Comparison of ENCODE assay signal across 7 mouse cellular contexts in the genomic region with DNA sequence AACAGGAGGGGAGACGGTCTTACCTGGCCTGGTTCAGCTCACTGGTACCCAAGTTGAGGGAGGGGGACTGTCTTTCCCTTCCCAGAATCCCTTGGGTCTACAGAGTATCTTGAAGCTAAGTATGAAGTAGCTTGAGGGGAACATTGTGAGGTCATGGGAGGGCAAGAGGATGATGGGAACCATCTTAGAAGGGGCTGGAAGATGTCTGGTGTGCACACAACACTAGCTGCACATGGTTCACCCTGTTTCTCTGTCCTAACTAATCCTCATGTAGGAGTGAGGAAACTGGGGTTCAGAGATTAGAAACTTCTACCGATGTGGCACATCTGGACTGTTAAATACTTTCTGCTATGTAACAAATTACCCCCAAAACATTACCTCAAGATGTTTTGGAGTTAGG. TPM values are rescaled to one million over a fixed set of nuclear protein-coding genes. Genes with fewer than 3 reads are reported as not detected.
DNase-seq lines count a peak whose midpoint lies in the region; ATAC-seq and TF ChIP-seq lines count a peak whose summit lies in the region.

Gene Pdpk1, minus strand, starts transcription at position 101 of the 400 bp plus-strand sequence.

- H3K9me3 ChIP-seq in ES-Bruce4 (replicated peaks; ENCODE audit: control insufficient read depth, insufficient read depth, low read length, poor library complexity, severe bottlenecking): no peaks in the 10 kb centered on the region
- no peaks in the 10 kb centered on the region for H3K9me3 ChIP-seq in forebrain, embryonic 16.5 days (ENCODE audit: control insufficient read depth, low read length)
- no peaks in the 10 kb centered on the region for H3K9me3 ChIP-seq in hindbrain, embryonic 14.5 days (ENCODE audit: control insufficient read depth, low read length)
- no peaks in the 10 kb centered on the region for H3K9me3 ChIP-seq in liver, postnatal 0 days (ENCODE audit: low read length)

- H3K9ac ChIP-seq in ES-Bruce4 (ENCODE audit: low read depth, poor library complexity, severe bottlenecking): peak within 1 kb of the TSS; percentile 33; the same call in 1 of the 2 replicates
- peak within 1 kb of the TSS; percentile 52 for H3K9ac ChIP-seq in forebrain, embryonic 16.5 days (replicated peaks; ENCODE audit: low read depth, low read length)
- no peak within 1 kb of the TSS; the same call in 1 of the 2 replicates for H3K9ac ChIP-seq in hindbrain, embryonic 14.5 days
- peak within 1 kb of the TSS; percentile 64 for H3K9ac ChIP-seq in liver, postnatal 0 days (replicated peaks)

- WGBS in forebrain, embryonic 16.5 days: 95% methylated on average over 2 of the region's 2 CpGs
- WGBS in hindbrain, embryonic 14.5 days: 85% methylated on average over 2 of the region's 2 CpGs
- 77% methylated on average over 2 of the region's 2 CpGs for WGBS in liver, postnatal 0 days (ENCODE audit: insufficient replicate concordance)

- no peak for DNase-seq in Patski (ENCODE audit: low read depth, low spot score)
- no peak for DNase-seq in hindbrain, embryonic 14.5 days (ENCODE audit: low spot score)
- DNase-seq in liver, postnatal 0 days: no peak
- no peak for DNase-seq in right cerebral cortex, postnatal 36 days (ENCODE audit: low spot score in 2 of 2)
- DNase-seq in spleen, postnatal 14 days (ENCODE audit: low spot score in 2 of 2): no peak

- in situ Hi-C loops in Patski (cut with MboI; ENCODE audit: low pct_unique_long_range_greater_than_20kb): no loop called here

- CTCF ChIA-PET in Patski (lab: Charles Lee): interaction anchor here (0.8 to 3.3 kb wide), 3 partner anchors 11 to 36 kb away, joined by 3 to 11 read pairs (median 3); partner anchors contain the start of gene Amdhd2

- TF ChIP-seq CTCF in ES-Bruce4 (IDR thresholded peaks at IDR 0.05; ENCODE audit: low read depth, low read length): no peak
- TF ChIP-seq CTCF in Patski (IDR thresholded peaks at IDR 0.05): no peak
- TF ChIP-seq CTCF in liver, postnatal 0 days (IDR thresholded peaks at IDR 0.05; ENCODE audit: low read depth): no peak

- peak within 1 kb of the TSS; percentile 49 for H3K4me3 ChIP-seq in ES-Bruce4 (ENCODE audit: low read depth, low read length)
- peak within 1 kb of the TSS; percentile 35 for H3K4me3 ChIP-seq in forebrain, embryonic 16.5 days (replicated peaks; ENCODE audit: low read length)
- H3K4me3 ChIP-seq in hindbrain, embryonic 14.5 days (replicated peaks; ENCODE audit: low read length): peak within 1 kb of the TSS; percentile 27; the same call in 1 of the 2 replicates
- H3K4me3 ChIP-seq in liver, postnatal 0 days (ENCODE audit: low read depth, low read length): peak within 1 kb of the TSS; percentile 53

- peak within 1 kb of the TSS; percentile 65 for H3K4me2 ChIP-seq in forebrain, embryonic 16.5 days (ENCODE audit: low read length)
- peak within 1 kb of the TSS; percentile 55 for H3K4me2 ChIP-seq in hindbrain, embryonic 14.5 days (replicated peaks)
- peak within 1 kb of the TSS; percentile 91 for H3K4me2 ChIP-seq in liver, postnatal 0 days (ENCODE audit: low read depth, low read length)

- POLR2A ChIA-PET in Patski (lab: Charles Lee): interaction anchor here (0.6 to 1.3 kb wide), 2 partner anchors 9 to 196 kb away, joined by 4 to 5 read pairs; no protein-coding TSS in a partner anchor

- TF ChIP-seq POLR2A in ES-Bruce4 (IDR thresholded peaks at IDR 0.05; ENCODE audit: insufficient read depth, low read length): no peak

- ATAC-seq in Patski: no peak
- no peak for ATAC-seq in forebrain, embryonic 16.5 days
- no peak for ATAC-seq in hindbrain, embryonic 14.5 days (ENCODE audit: low FRiP score)
- ATAC-seq in liver, postnatal 0 days: no peak

- TF ChIP-seq EP300 in ES-Bruce4 (IDR thresholded peaks at IDR 0.05; ENCODE audit: insufficient read depth, low read depth, low read length): no peak
- TF ChIP-seq EP300 in liver, postnatal 0 days (IDR thresholded peaks at IDR 0.05; ENCODE audit: low read depth): no peak

- no peaks in the 10 kb centered on the region for H3K4me1 ChIP-seq in ES-Bruce4 (ENCODE audit: control insufficient read depth, insufficient read depth, low read length)
- H3K4me1 ChIP-seq in forebrain, embryonic 16.5 days (replicated peaks; ENCODE audit: control insufficient read depth, insufficient read depth, low read length): peaks cover 11% of the 10 kb centered on the region
- H3K4me1 ChIP-seq in hindbrain, embryonic 14.5 days (replicated peaks; ENCODE audit: control insufficient read depth, insufficient read depth, low read length): peaks cover 7% of the 10 kb centered on the region; the same call in 1 of the 2 replicates
- peaks cover 25% of the 10 kb centered on the region for H3K4me1 ChIP-seq in liver, postnatal 0 days (ENCODE audit: insufficient read depth)

- no peaks in the 10 kb centered on the region for H3K36me3 ChIP-seq in ES-Bruce4 (ENCODE audit: control insufficient read depth, insufficient read depth, low read length, poor library complexity, severe bottlenecking)
- H3K36me3 ChIP-seq in forebrain, embryonic 16.5 days (ENCODE audit: control insufficient read depth, insufficient read depth): no peaks in the 10 kb centered on the region
- H3K36me3 ChIP-seq in hindbrain, embryonic 14.5 days (replicated peaks; ENCODE audit: control insufficient read depth, insufficient read depth): peaks cover 5% of the 10 kb centered on the region
- H3K36me3 ChIP-seq in liver, postnatal 0 days (replicated peaks; ENCODE audit: insufficient read depth, low read length): no peaks in the 10 kb centered on the region

- H3K27ac ChIP-seq in ES-Bruce4 (ENCODE audit: insufficient read depth, low read length): peak within 1 kb of the TSS; percentile 6; the same call in 1 of the 2 replicates
- H3K27ac ChIP-seq in forebrain, embryonic 16.5 days (ENCODE audit: low read length): no peak within 1 kb of the TSS
- no peak within 1 kb of the TSS for H3K27ac ChIP-seq in hindbrain, embryonic 14.5 days
- H3K27ac ChIP-seq in liver, postnatal 0 days (ENCODE audit: low read depth): peak within 1 kb of the TSS; percentile 82; the same call in 1 of the 2 replicates

- H3K27me3 ChIP-seq in ES-Bruce4 (ENCODE audit: control insufficient read depth, insufficient read depth, low read length, poor library complexity, severe bottlenecking) (no peaks in the 10 kb centered on the region), Patski (no peaks in the 10 kb centered on the region)
- H3K27me3 ChIP-seq in forebrain, embryonic 16.5 days (replicated peaks; ENCODE audit: control insufficient read depth, insufficient read depth, low read length): no peaks in the 10 kb centered on the region
- no peaks in the 10 kb centered on the region for H3K27me3 ChIP-seq in hindbrain, embryonic 14.5 days (ENCODE audit: control insufficient read depth, insufficient read depth, low read length)
- no peaks in the 10 kb centered on the region for H3K27me3 ChIP-seq in liver, postnatal 0 days (ENCODE audit: insufficient read depth, low read length)

RNA-seq across cellular contexts. Expression of gene Pdpk1, which starts in this region (rescaled TPM):
- polyA plus RNA-seq in ES-Bruce4 (2011; ENCODE audit: insufficient read depth, insufficient read length, low read depth, missing spikeins) (44.7 and 45.0 TPM in 2 replicates), Patski (2021) (31.3 TPM)
- 59.4 and 62.9 TPM in 2 replicates for polyA plus RNA-seq in forebrain, embryonic 16.5 days (2015; fragmentation: Nextera tagmentation; extraction: Ambion mirVana)
- 71.3 and 75.1 TPM in 2 replicates for polyA plus RNA-seq in hindbrain, embryonic 14.5 days (2014; fragmentation: Nextera tagmentation; extraction: Ambion mirVana)
- polyA plus RNA-seq in liver, postnatal 0 days (2015; fragmentation: Nextera tagmentation; extraction: Ambion mirVana): 19.3 and 20.5 TPM in 2 replicates

Comparison
In these comparisons a context has a peak if more than half of its experiments do, and no peak if none do; other contexts are left out.
1. H3K27ac ChIP-seq: peak in ES-Bruce4 (single experiment) and liver, postnatal 0 days (single experiment); none in forebrain, embryonic 16.5 days (single experiment) and hindbrain, embryonic 14.5 days (single experiment).
2. Peak in every context shown above with its lines, with median percentiles within 50 percentile points of each other: H3K4me3 ChIP-seq and H3K4me2 ChIP-seq.